Mouse (Mus musculus): ENCODE data around the gene Slc4a5. TPM values are rescaled to one million over a fixed set of nuclear protein-coding genes. Genes with fewer than 3 reads are reported as not detected.

The Slc4a5 gene
- polyA plus RNA-seq, 1 experiment, result 11.4 TPM

- 89% methylated on average over 3 of the region's 3 CpGs for WGBS
- Histone ChIP-seq H3K36me3 (ENCODE audit: control insufficient read depth, insufficient read depth, low read length) (peaks cover 43% of the 10 kb centered on the region), H3K27me3 (ENCODE audit: control insufficient read depth, insufficient read depth, low read length) (no peaks in the 10 kb centered on the region), H3K27ac (ENCODE audit: insufficient read depth, low read depth, low read length) (no peak overlapping the region), H3K4me1 (ENCODE audit: control insufficient read depth, insufficient read depth, insufficient read length, low read length) (no peaks in the 10 kb centered on the region; the same call in 1 of the 2 replicates), H3K4me3 (ENCODE audit: low read depth, low read length) (no peak overlapping the region)
- TF ChIP-seq POLR2A (IDR thresholded peaks at IDR 0.05; ENCODE audit: low read depth, low read length) (no peak), CTCF (IDR thresholded peaks at IDR 0.05; ENCODE audit: extremely low read depth, insufficient read length, insufficient replicate concordance, low read depth, low read length) (no peak)
These were observed 34.7 kb upstream of the Slc4a5 start for GRCm38 (mm10) chr6:83184858-83185435.

- H3K4me3 ChIP-seq (ENCODE audit: low read depth, low read length), result no peak overlapping the region
- 63% methylated on average over 25 of the region's 25 CpGs for WGBS
- TF ChIP-seq CTCF (IDR thresholded peaks at IDR 0.05; ENCODE audit: extremely low read depth, insufficient read length, insufficient replicate concordance, low read depth, low read length) (no peak), POLR2A (IDR thresholded peaks at IDR 0.05; ENCODE audit: low read depth, low read length) (no peak)
These were observed 33.5 kb upstream of the Slc4a5 start for GRCm38 (mm10) chr6:83185895-83186861.

DNA sequence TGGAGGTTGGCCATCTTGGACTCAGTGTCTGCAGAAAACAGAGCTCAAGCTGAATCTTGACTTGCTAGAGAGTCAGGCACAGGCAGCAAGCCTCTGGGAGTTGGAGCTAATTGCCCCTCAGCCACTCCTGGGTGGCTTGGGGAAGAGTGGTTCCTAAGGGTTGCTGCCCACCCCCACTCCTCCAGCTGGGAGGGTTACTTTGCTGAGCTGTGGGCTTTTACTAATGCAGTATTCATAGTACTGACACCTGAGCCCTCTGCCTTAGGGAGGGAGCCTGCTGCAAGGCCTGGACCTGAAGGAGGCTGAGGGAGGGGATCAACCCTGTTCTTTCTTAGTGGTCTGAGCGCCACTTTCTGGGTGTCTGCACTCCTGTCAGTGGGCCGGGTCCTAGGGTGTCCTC is 32.7 kb upstream of the Slc4a5 start:
- TF ChIP-seq CTCF (IDR thresholded peaks at IDR 0.05; ENCODE audit: extremely low read depth, insufficient read length, insufficient replicate concordance, low read depth, low read length), result no peak
- TF ChIP-seq POLR2A (IDR thresholded peaks at IDR 0.05; ENCODE audit: low read depth, low read length), result no peak
- Histone ChIP-seq H3K36me3 (ENCODE audit: control insufficient read depth, insufficient read depth, low read length) (peaks cover 59% of the 10 kb centered on the region), H3K27ac (ENCODE audit: insufficient read depth, low read depth, low read length) (no peak overlapping the region), H3K4me3 (ENCODE audit: low read depth, low read length) (no peak overlapping the region), H3K4me1 (ENCODE audit: control insufficient read depth, insufficient read depth, insufficient read length, low read length) (no peaks in the 10 kb centered on the region; the same call in 1 of the 2 replicates), H3K27me3 (ENCODE audit: control insufficient read depth, insufficient read depth, low read length) (no peaks in the 10 kb centered on the region)
- WGBS, result 98% methylated on average over 2 of the region's 2 CpGs

More at GRCm38 (mm10) chr6:83185895-83186861, 33.5 kb upstream of the Slc4a5 start:
- no peaks in the 10 kb centered on the region; the same call in 1 of the 2 replicates for H3K4me1 ChIP-seq (ENCODE audit: control insufficient read depth, insufficient read depth, insufficient read length, low read length)
- H3K36me3 ChIP-seq (ENCODE audit: control insufficient read depth, insufficient read depth, low read length), result peaks cover 55% of the 10 kb centered on the region
- no peak overlapping the region for H3K27ac ChIP-seq (ENCODE audit: insufficient read depth, low read depth, low read length)
- H3K27me3 ChIP-seq (ENCODE audit: control insufficient read depth, insufficient read depth, low read length), result no peaks in the 10 kb centered on the region

DNA sequence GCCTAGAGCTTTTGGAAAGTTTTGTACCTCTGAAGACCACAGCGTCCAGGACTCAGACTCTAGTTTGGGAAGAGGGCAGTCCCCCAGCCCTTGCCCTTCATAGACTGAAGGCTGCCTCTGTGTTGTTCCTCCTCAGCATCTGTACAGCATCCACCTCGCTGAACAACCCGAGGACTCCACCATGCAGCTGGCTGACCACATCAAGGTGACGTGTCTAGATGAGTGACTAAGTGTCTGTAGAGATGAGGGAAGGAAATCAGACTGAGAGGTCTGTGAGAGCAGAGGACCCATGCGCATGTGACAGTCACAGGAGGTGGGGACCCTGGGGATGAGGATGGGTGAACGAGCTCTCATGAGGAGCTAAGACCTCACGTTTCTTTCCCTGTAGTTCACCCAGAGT is 26.1 kb upstream of the Slc4a5 start:
- TF ChIP-seq POLR2A (IDR thresholded peaks at IDR 0.05; ENCODE audit: low read depth, low read length) (no peak), CTCF (IDR thresholded peaks at IDR 0.05; ENCODE audit: extremely low read depth, insufficient read length, insufficient replicate concordance, low read depth, low read length) (no peak)
- Histone ChIP-seq H3K4me1 (ENCODE audit: control insufficient read depth, insufficient read depth, insufficient read length, low read length) (no peaks in the 10 kb centered on the region), H3K27ac (ENCODE audit: insufficient read depth, low read depth, low read length) (no peak overlapping the region), H3K27me3 (ENCODE audit: control insufficient read depth, insufficient read depth, low read length) (no peaks in the 10 kb centered on the region), H3K36me3 (ENCODE audit: control insufficient read depth, insufficient read depth, low read length) (peaks cover 96% of the 10 kb centered on the region), H3K4me3 (ENCODE audit: low read depth, low read length) (no peak overlapping the region)
- WGBS, result 88% methylated on average over 7 of the region's 7 CpGs

DNA sequence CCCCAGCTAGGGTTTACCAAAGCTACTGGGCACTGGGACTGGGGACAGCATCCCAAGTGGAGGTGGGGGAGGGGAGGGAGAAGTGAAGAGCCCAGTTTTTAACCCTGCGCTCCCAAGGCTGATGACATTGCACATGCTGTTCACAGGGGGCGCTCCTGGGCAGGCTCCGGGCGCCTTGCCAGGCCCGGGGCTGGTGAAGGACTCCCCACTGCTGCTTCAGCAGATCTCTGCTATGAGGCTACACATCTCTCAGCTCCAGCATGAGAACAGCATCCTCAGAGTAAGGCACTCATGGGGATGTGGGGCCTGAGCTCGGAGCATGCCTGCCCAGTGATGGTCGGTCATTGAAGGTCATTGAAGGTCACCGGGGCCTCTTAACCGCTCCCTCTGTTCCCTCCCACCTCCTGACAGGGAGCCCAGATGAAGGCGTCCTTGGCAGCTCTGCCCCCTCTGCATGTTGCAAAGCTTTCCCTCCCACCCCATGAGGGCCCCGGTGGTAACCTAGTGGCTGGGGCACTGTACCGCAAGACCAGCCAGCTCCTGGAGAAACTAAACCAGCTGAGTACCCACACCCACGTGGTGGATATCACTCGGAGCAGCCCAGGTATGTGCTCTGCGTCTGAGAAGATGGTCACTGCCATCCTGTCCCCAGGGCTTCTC is 22.2 kb upstream of the Slc4a5 start:
- H3K4me3 ChIP-seq (ENCODE audit: low read depth, low read length), result no peak overlapping the region
- no peaks in the 10 kb centered on the region for H3K4me1 ChIP-seq (ENCODE audit: control insufficient read depth, insufficient read depth, insufficient read length, low read length)
- H3K36me3 ChIP-seq (ENCODE audit: control insufficient read depth, insufficient read depth, low read length), result peaks cover 74% of the 10 kb centered on the region
- TF ChIP-seq CTCF (IDR thresholded peaks at IDR 0.05; ENCODE audit: extremely low read depth, insufficient read length, insufficient replicate concordance, low read depth, low read length), result no peak
- TF ChIP-seq POLR2A (IDR thresholded peaks at IDR 0.05; ENCODE audit: low read depth, low read length), result no peak
- 72% methylated on average over 15 of the region's 15 CpGs for WGBS
- H3K27ac ChIP-seq (ENCODE audit: insufficient read depth, low read depth, low read length), result no peak overlapping the region
- no peaks in the 10 kb centered on the region for H3K27me3 ChIP-seq (ENCODE audit: control insufficient read depth, insufficient read depth, low read length)

- no peak overlapping the region for H3K4me3 ChIP-seq (ENCODE audit: low read depth, low read length)
- TF ChIP-seq POLR2A (IDR thresholded peaks at IDR 0.05; ENCODE audit: low read depth, low read length) (no peak), CTCF (IDR thresholded peaks at IDR 0.05; ENCODE audit: extremely low read depth, insufficient read length, insufficient replicate concordance, low read depth, low read length) (no peak)
- peaks cover 3% of the 10 kb centered on the region; the same call in 1 of the 2 replicates for H3K4me1 ChIP-seq (ENCODE audit: control insufficient read depth, insufficient read depth, insufficient read length, low read length)
- no peak overlapping the region for H3K27ac ChIP-seq (ENCODE audit: insufficient read depth, low read depth, low read length)
- WGBS, result 85% methylated on average over 4 of the region's 4 CpGs
- no peaks in the 10 kb centered on the region for H3K27me3 ChIP-seq (ENCODE audit: control insufficient read depth, insufficient read depth, low read length)
- peaks cover 17% of the 10 kb centered on the region for H3K36me3 ChIP-seq (ENCODE audit: control insufficient read depth, insufficient read depth, low read length)
These were observed 16.3 kb upstream of the Slc4a5 start for GRCm38 (mm10) chr6:83203320-83203719.
